Mouse (Mus musculus) megakaryocyte progenitor cell, adult 5-6 weeks (primary cell): Measurements from ENCODE around the gene 2410015M20Rik. TPM values are rescaled to one million over a fixed set of nuclear protein-coding genes. Genes with fewer than 3 reads are reported as not detected.

Experiments
- ATAC-seq: replicated peaks from 2 replicates; pipeline ENCODE4 v1.8.0; 2016; ENCODE audit warnings: mild to moderate bottlenecking, moderate TSS enrichment, inconsistent platforms; ENCODE audit not compliant: poor library complexity
- total RNA-seq, 2 experiments: library from RNA; stranded (forward) in 1 of 2; stranded (reverse) in 1 of 2; fragments of 157-497, 149-512 nt in 1 of 2; fragments of 200-1000 nt in 1 of 2; gene quantifications; 2 replicates each; pipeline versions ENCODE4 v1.2.3 to v1.2.4; 2015 to 2017

The 2410015M20Rik gene
- total RNA-seq, 2 experiments from 2014 or later = 93.3 to 99.4 TPM

DNA sequence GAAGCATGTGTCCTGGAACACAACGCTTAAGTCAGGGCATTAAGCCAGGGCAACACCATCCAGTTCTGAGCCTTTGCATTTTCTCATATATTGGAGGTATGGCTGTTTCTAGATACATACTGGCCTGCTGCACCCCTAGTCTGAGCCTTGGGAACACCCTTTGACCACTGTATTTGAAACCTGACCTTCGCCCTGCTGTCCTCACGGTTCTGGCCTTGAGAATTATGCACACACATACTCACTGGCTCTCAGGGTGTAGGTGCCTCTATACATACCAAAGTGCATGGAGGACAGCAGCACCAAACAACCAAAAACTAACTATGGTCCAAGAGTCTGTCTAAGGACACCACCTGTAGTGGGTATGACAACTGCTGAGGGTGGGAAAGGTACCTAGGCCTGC lies 36.6 kb downstream of the 2410015M20Rik start:
- no peak for ATAC-seq

- no peak for ATAC-seq
Measured at GRCm38 (mm10) chr17:56572154-56572553, 37.4 kb downstream of the 2410015M20Rik start.

DNA sequence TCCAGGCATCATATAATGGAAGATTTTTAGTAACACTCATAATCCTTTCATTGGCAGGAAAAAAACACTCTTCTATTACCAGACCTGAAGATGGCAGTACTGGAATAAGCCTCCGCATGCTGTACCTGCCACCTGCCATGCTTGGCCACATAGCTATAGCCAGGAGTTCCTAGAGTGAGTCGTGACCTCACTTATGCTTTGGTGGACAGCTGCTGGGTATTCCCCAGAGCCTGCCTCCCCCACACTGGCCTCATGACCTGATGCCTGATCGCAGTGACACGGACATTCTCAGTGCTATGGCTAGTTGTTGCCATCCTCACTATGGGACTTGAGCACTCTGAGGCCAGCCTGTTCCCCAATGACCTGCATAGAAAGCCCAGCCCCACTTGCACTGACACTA lies 39.3 kb downstream of the 2410015M20Rik start:
- no peak for ATAC-seq

DNA sequence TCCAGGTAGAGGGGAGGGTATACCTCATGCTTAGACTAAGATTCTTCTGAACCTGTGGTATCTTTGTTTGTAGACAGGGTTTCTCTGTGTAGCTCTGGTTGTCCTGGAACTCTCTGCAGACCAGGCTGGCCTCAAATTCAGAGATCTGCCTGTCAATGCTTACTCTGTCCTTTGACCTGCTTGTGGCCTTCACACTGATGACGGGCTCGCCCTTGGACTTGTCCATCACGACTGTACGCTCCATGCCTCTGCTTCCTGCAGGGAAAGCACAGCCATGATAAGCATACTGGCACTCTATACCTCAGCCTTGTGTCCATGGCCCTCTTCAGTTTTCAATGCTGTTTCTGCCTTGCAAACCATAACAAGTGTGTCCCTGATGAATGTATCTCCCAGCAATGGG lies 42.2 kb downstream of the 2410015M20Rik start:
- no peak for ATAC-seq

DNA sequence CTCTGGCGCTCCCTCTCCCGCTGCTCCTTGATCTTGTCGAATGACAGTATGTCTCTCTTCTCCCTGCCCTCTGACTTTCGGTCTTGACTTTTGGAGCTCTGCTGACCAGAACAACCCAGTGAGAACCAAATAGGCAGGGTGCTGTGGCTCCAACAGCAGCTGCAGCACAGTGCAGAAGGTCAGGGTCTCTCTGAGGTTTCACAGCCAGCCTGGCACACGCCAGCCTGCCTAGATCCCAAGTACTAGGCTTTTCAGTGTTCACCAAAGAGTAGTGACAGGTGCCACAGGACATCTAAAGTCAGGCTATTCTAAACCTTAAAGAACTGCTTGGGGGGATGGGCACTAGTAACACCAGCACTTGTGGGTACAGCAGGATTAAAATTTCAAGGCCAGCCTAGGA lies 42.7 kb downstream of the 2410015M20Rik start:
- ATAC-seq = no peak

DNA sequence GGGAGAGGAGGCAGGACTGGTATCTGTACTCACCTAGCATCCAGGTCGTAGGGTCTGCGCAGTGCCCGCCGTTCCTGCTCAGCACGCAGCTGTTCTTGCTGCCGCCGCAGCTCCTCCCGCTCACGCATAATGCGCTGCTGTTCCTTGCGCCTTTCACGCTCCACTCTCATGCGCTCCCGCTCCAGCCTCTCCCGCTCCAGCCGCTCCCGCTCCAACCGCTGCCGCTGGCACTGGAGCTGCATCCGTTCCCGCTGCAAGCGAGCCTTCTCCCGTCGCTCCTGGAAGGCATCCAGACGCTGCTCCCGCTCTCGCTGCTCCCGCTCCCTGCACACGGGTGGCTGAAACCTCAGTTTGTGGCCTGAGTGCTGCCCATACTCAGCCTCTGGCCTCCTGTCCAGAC lies 43.3 kb downstream of the 2410015M20Rik start:
- no peak for ATAC-seq

DNA sequence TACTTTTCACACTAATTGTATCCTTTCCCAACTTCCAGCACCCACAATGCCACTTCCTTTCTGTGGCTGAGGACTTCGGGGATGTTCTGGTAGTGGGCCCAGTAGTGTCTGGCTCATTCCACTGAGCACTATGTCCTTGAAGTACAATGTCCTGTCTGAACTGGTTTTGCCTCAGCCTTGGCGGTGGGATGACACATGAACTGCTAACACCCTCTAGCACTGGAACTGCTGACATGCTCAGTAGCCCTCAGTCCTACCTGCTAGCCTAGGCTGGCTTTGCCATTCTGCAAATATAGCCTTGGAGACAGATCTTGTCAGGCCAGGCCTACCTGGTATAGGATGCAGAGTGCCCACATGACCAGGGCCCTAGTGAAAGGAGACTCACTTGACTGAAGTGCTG lies 47.7 kb downstream of the 2410015M20Rik start:
- no peak for ATAC-seq

DNA sequence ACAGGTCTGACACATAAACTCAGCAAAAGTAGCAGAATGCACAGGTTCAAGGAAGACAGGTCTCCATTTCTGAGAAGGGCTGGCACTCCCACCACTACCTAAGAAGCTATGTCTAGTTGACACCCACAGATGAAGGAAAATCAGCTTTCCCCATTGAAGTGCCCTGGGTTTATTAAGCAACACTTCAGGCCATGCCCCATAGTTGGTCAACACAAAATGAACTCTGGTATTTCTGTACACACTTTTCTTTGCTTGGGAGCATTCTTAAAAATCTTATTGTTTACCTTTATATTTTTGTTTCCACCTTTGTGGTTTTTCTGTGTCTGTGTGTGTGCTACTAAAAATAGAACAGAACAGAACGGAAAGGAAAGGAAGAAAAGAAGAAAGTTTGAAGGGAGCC lies 49.4 kb downstream of the 2410015M20Rik start:
- ATAC-seq = no peak

DNA sequence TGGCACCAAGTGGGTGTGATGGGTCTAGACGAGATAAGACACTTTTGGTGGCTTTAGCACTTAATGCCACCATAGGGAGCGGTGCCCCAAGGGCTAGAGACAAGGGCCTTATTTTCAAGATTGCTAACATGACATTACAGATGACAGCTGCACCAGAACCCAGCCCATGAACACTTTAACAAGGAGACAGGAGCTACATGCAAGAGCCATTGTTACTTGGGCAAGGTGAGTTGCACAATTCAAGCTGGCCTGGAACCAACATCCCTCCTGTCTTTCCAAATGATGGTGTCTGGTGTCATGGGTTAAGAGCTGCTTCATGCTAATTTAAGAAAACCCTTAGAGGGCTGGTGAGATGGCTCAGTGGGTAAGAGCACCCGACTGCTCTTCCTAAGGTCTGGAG lies 50.2 kb downstream of the 2410015M20Rik start:
- ATAC-seq = peak; percentile 41

DNA sequence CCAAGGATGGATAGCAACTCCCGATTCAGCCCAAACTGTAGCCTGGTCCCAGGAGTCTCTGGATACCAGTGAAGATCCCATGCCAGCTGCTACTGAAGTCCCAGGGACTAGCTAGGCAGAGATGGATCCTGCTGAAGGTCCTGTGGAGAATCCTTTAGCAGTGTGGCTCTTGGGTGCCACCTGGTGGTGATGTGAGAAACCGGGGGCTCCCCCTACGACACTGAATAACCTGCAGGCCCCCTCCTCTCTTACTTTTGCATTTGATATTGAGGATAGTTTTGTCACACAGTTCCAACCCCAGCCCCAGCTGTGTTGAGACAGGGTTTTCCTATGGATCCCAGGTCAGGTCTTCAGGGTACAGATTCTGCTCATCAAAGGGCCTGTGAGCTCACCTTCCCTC lies 51.1 kb downstream of the 2410015M20Rik start:
- peak; percentile 68 for ATAC-seq

Other genes with a start within 250 kb of the 2410015M20Rik start
- 35.9 and 39.7 TPM in 2 replicates for gene Ptprs, start 133.3 kb downstream of the 2410015M20Rik start, total RNA-seq (2015)
- gene Ptprs, start 133.3 kb downstream of the 2410015M20Rik start, total RNA-seq (2017) = 35.3 and 38.5 TPM in 2 replicates
- not detected in 2 replicates for gene Znrf4, start 97.3 kb downstream of the 2410015M20Rik start, total RNA-seq (2015)
- gene Znrf4, start 97.3 kb downstream of the 2410015M20Rik start, total RNA-seq (2017) = not detected in 2 replicates
- 0.25 and 1.6 TPM in 2 replicates for gene Gm20219, start 55.4 kb downstream of the 2410015M20Rik start, total RNA-seq (2015)
- 0.10 TPM in 1 of 2 replicates, not detected in the other for gene Gm20219, start 55.4 kb downstream of the 2410015M20Rik start, total RNA-seq (2017)
- gene Safb2, start 25.2 kb downstream of the 2410015M20Rik start, total RNA-seq (2015) = 56.2 and 63.8 TPM in 2 replicates
- gene Safb2, start 25.2 kb downstream of the 2410015M20Rik start, total RNA-seq (2017) = 70.3 and 120 TPM in 2 replicates
- 58.8 and 59.6 TPM in 2 replicates for gene Safb, start 24.9 kb downstream of the 2410015M20Rik start, total RNA-seq (2015)
- 79.6 and 88.1 TPM in 2 replicates for gene Safb, start 24.9 kb downstream of the 2410015M20Rik start, total RNA-seq (2017)
- gene Rpl36, start 3.6 kb upstream of the 2410015M20Rik start, total RNA-seq (2015) = 1,504 and 1,580 TPM in 2 replicates
- gene Rpl36, start 3.6 kb upstream of the 2410015M20Rik start, total RNA-seq (2017) = 2,239 and 2,669 TPM in 2 replicates
- gene Lonp1, start 17.1 kb upstream of the 2410015M20Rik start, total RNA-seq (2015) = 19.4 and 23.1 TPM in 2 replicates
- 68.8 and 83.6 TPM in 2 replicates for gene Lonp1, start 17.1 kb upstream of the 2410015M20Rik start, total RNA-seq (2017)
- gene Catsperd, start 18.4 kb upstream of the 2410015M20Rik start, total RNA-seq (2015) = 1.1 TPM in 1 of 2 replicates, not detected in the other
- gene Catsperd, start 18.4 kb upstream of the 2410015M20Rik start, total RNA-seq (2017) = 0.17 and 0.51 TPM in 2 replicates
- 24.8 and 34.3 TPM in 2 replicates for gene Ranbp3, start 63.5 kb upstream of the 2410015M20Rik start, total RNA-seq (2015)
- gene Ranbp3, start 63.5 kb upstream of the 2410015M20Rik start, total RNA-seq (2017) = 63.3 and 72.8 TPM in 2 replicates
- 102 and 151 TPM in 2 replicates for gene Ndufa11, start 108.0 kb upstream of the 2410015M20Rik start, total RNA-seq (2015)
- gene Ndufa11, start 108.0 kb upstream of the 2410015M20Rik start, total RNA-seq (2017) = 92.1 and 131 TPM in 2 replicates
- gene Vmac, start 108.3 kb upstream of the 2410015M20Rik start, total RNA-seq (2015) = 8.5 and 12.5 TPM in 2 replicates
- gene Vmac, start 108.3 kb upstream of the 2410015M20Rik start, total RNA-seq (2017) = 4.2 and 6.5 TPM in 2 replicates
- gene Nrtn, start 147.8 kb upstream of the 2410015M20Rik start, total RNA-seq (2015) = not detected in 2 replicates
- gene Nrtn, start 147.8 kb upstream of the 2410015M20Rik start, total RNA-seq (2017) = not detected in 2 replicates
- 11.2 and 11.7 TPM in 2 replicates for gene Dus3l, start 155.0 kb upstream of the 2410015M20Rik start, total RNA-seq (2015)
- 19.2 and 20.4 TPM in 2 replicates for gene Dus3l, start 155.0 kb upstream of the 2410015M20Rik start, total RNA-seq (2017)
- 2.0 and 3.2 TPM in 2 replicates for gene Prr22, start 160.5 kb upstream of the 2410015M20Rik start, total RNA-seq (2015)
- gene Prr22, start 160.5 kb upstream of the 2410015M20Rik start, total RNA-seq (2017) = 0.92 and 1.6 TPM in 2 replicates
- gene Rfx2, start 221.2 kb upstream of the 2410015M20Rik start, total RNA-seq (2015) = 6.4 and 8.8 TPM in 2 replicates
- 4.8 and 5.0 TPM in 2 replicates for gene Rfx2, start 221.2 kb upstream of the 2410015M20Rik start, total RNA-seq (2017)